In genomic region chr16:18484794-18485435, GRCm38 (mm10) we compare ENCODE assay signal across 13 mouse cellular contexts. TPM values are rescaled to one million over a fixed set of nuclear protein-coding genes. Genes with fewer than 3 reads are reported as not detected.
DNase-seq lines count a peak whose midpoint lies in the region; ATAC-seq lines count a peak whose summit lies in the region.
"Had no signal": no experiment of that assay in that cellular context is flagged by ENCODE, and none has a peak within 500 bp of the region (broad histone marks: within the 10 kb centered on the region; RNA-seq: fewer than 3 reads in every experiment).

No protein-coding gene starts in this region.

- WGBS in hindbrain, embryonic 10.5 days = 22% methylated on average over 5 of the region's 5 CpGs
- 13% methylated on average over 5 of the region's 5 CpGs for WGBS in hindbrain, embryonic 13.5 days
- 35% methylated on average over 5 of the region's 5 CpGs for WGBS in forebrain, embryonic 10.5 days
- 14% methylated on average over 5 of the region's 5 CpGs for WGBS in midbrain, embryonic 11.5 days

- peak overlapping the region; percentile 80 for H3K27ac ChIP-seq in hindbrain, embryonic 10.5 days
- H3K27ac ChIP-seq in hindbrain, embryonic 13.5 days = no peak overlapping the region
- peak overlapping the region; percentile 76 for H3K27ac ChIP-seq in forebrain, embryonic 10.5 days
- no peak overlapping the region for H3K27ac ChIP-seq in midbrain, embryonic 11.5 days (ENCODE audit: low read depth, low read length)
- H3K27ac ChIP-seq: heart, adult 2 months had no signal

- no peak overlapping the region for H3K4me2 ChIP-seq in hindbrain, embryonic 13.5 days
- no peak overlapping the region for H3K4me2 ChIP-seq in midbrain, embryonic 11.5 days

- ATAC-seq in hindbrain, embryonic 13.5 days (ENCODE audit: low FRiP score) = no peak
- ATAC-seq in midbrain, embryonic 11.5 days (ENCODE audit: low FRiP score) = peak; percentile 61

- peaks cover 35% of the 10 kb centered on the region for H3K27me3 ChIP-seq in hindbrain, embryonic 10.5 days (ENCODE audit: insufficient read depth, poor library complexity, severe bottlenecking)
- H3K27me3 ChIP-seq in hindbrain, embryonic 13.5 days = peaks cover 5% of the 10 kb centered on the region; the same call in 1 of the 2 replicates
- peaks cover 16% of the 10 kb centered on the region; the same call in 1 of the 2 replicates for H3K27me3 ChIP-seq in forebrain, embryonic 10.5 days (ENCODE audit: poor library complexity, severe bottlenecking)
- H3K27me3 ChIP-seq in midbrain, embryonic 11.5 days (ENCODE audit: control insufficient read depth, insufficient read depth, low read length) = no peaks in the 10 kb centered on the region; the same call in none of the 2 replicates
- H3K27me3 ChIP-seq: megakaryocyte, embryonic 14.5 days had no signal

- DNase-seq in hindbrain, embryonic 10.5 days (ENCODE audit: low spot score) = peak; percentile 38
- DNase-seq in Muller cell, postnatal 12 days (ENCODE audit: inconsistent ontology term) = peak; percentile 84
- no peak for DNase-seq in forebrain, embryonic 10.5 days (ENCODE audit: extremely low spot score, low spot score)
- DNase-seq in midbrain, embryonic 11.5 days (ENCODE audit: low spot score, missing footprints) = peak; percentile 72
- DNase-seq in gastrocnemius, adult 18-20 months (ENCODE audit: low spot score) = no peak
- no peak for DNase-seq in spleen, adult 12 weeks (ENCODE audit: low spot score)
- DNase-seq in heart, postnatal 4 days = no peak
- DNase-seq: cerebellum, adult 9-11 months; heart, adult 2 months; kidney, postnatal 10 days; thymus, adult 2 months had no signal

- no peak overlapping the region for H3K9ac ChIP-seq in hindbrain, embryonic 13.5 days
- 0 out of 2 replicates have a peak overlapping the region, but pooled peaks have one; percentile 24 for H3K9ac ChIP-seq in midbrain, embryonic 11.5 days (ENCODE audit: low read length)

- H3K36me3 ChIP-seq in hindbrain, embryonic 10.5 days = no peaks in the 10 kb centered on the region
- H3K36me3 ChIP-seq in hindbrain, embryonic 13.5 days = 0 out of 2 replicates have a peak, but pooled peaks cover 3% of the 10 kb centered on the region
- no peaks in the 10 kb centered on the region for H3K36me3 ChIP-seq in forebrain, embryonic 10.5 days (replicated peaks)
- H3K36me3 ChIP-seq in midbrain, embryonic 11.5 days (ENCODE audit: control insufficient read depth, insufficient read depth, low read length) = no peaks in the 10 kb centered on the region

- 0 out of 2 replicates have a peak, but pooled peaks cover 3% of the 10 kb centered on the region for H3K9me3 ChIP-seq in hindbrain, embryonic 10.5 days
- H3K9me3 ChIP-seq in hindbrain, embryonic 13.5 days = no peaks in the 10 kb centered on the region
- no peaks in the 10 kb centered on the region for H3K9me3 ChIP-seq in forebrain, embryonic 10.5 days
- no peaks in the 10 kb centered on the region for H3K9me3 ChIP-seq in midbrain, embryonic 11.5 days (ENCODE audit: control insufficient read depth, low read length)

- no peak overlapping the region for H3K4me3 ChIP-seq in hindbrain, embryonic 10.5 days
- H3K4me3 ChIP-seq in hindbrain, embryonic 13.5 days = no peak overlapping the region
- H3K4me3 ChIP-seq in forebrain, embryonic 10.5 days = no peak overlapping the region
- no peak overlapping the region for H3K4me3 ChIP-seq in midbrain, embryonic 11.5 days (ENCODE audit: low read depth, low read length)
- H3K4me3 ChIP-seq: heart, adult 2 months; megakaryocyte, embryonic 14.5 days had no signal

- peaks cover 33% of the 10 kb centered on the region for H3K4me1 ChIP-seq in hindbrain, embryonic 10.5 days (replicated peaks)
- peaks cover 17% of the 10 kb centered on the region for H3K4me1 ChIP-seq in hindbrain, embryonic 13.5 days (replicated peaks)
- peaks cover 23% of the 10 kb centered on the region for H3K4me1 ChIP-seq in forebrain, embryonic 10.5 days
- peaks cover 15% of the 10 kb centered on the region for H3K4me1 ChIP-seq in midbrain, embryonic 11.5 days (ENCODE audit: control insufficient read depth, insufficient read depth, low read length)

RNA-seq across cellular contexts. Expression of gene Gnb1l, which starts 13.6 kb away (rescaled TPM):
- 16.8 and 19.5 TPM in 2 replicates for polyA plus RNA-seq in hindbrain, embryonic 10.5 days (2016; fragmentation: Nextera tagmentation; extraction: Ambion mirVana)
- 13.7 and 15.8 TPM in 2 replicates for polyA plus RNA-seq in hindbrain, embryonic 13.5 days (2015; fragmentation: Nextera tagmentation; extraction: Ambion mirVana)
- 17.2 and 22.5 TPM in 2 replicates for polyA plus RNA-seq in forebrain, embryonic 10.5 days (2016; fragmentation: Nextera tagmentation; extraction: Ambion mirVana)
- polyA plus RNA-seq in midbrain, embryonic 11.5 days (2014; fragmentation: Nextera tagmentation; extraction: Ambion mirVana) = 10.3 and 12.9 TPM in 2 replicates
- total RNA-seq in gastrocnemius, adult 18-20 months (2021) = 1 to 10 TPM; 3.2 to 5.0 TPM
- 1 to 10 TPM; 6.3 to 7.9 TPM for total RNA-seq in heart, postnatal 4 days (2021)

RNA-seq across cellular contexts. Expression of gene Rtl10, which starts 13.8 kb away (rescaled TPM):
- polyA plus RNA-seq in hindbrain, embryonic 10.5 days (2016; fragmentation: Nextera tagmentation; extraction: Ambion mirVana) = 2.2 and 2.7 TPM in 2 replicates
- 4.8 and 4.9 TPM in 2 replicates for polyA plus RNA-seq in hindbrain, embryonic 13.5 days (2015; fragmentation: Nextera tagmentation; extraction: Ambion mirVana)
- polyA plus RNA-seq in forebrain, embryonic 10.5 days (2016; fragmentation: Nextera tagmentation; extraction: Ambion mirVana) = 2.3 and 3.1 TPM in 2 replicates
- polyA plus RNA-seq in midbrain, embryonic 11.5 days (2014; fragmentation: Nextera tagmentation; extraction: Ambion mirVana) = 2.0 and 2.1 TPM in 2 replicates
- total RNA-seq in gastrocnemius, adult 18-20 months (2021) = 1 to 10 TPM; 3.0 to 3.2 TPM
- total RNA-seq in heart, postnatal 4 days (2021) = 1 to 10 TPM; 5.5 to 5.6 TPM

RNA-seq across cellular contexts. Expression of gene Comt, which starts 58.3 kb away (rescaled TPM):
- 62.5 and 67.9 TPM in 2 replicates for polyA plus RNA-seq in hindbrain, embryonic 10.5 days (2016; fragmentation: Nextera tagmentation; extraction: Ambion mirVana)
- 85.9 and 88.5 TPM in 2 replicates for polyA plus RNA-seq in hindbrain, embryonic 13.5 days (2015; fragmentation: Nextera tagmentation; extraction: Ambion mirVana)
- polyA plus RNA-seq in forebrain, embryonic 10.5 days (2016; fragmentation: Nextera tagmentation; extraction: Ambion mirVana) = 58.1 and 60.1 TPM in 2 replicates
- 50.8 and 52.5 TPM in 2 replicates for polyA plus RNA-seq in midbrain, embryonic 11.5 days (2014; fragmentation: Nextera tagmentation; extraction: Ambion mirVana)
- total RNA-seq in gastrocnemius, adult 18-20 months (2021) = 10 to 100 TPM; 37.3 to 41.0 TPM
- 100 to 1,000 TPM; 116 to 122 TPM for total RNA-seq in heart, postnatal 4 days (2021)

RNA-seq across cellular contexts. Expression of gene Txnrd2, which starts 58.7 kb away (rescaled TPM):
- 30.5 and 34.7 TPM in 2 replicates for polyA plus RNA-seq in hindbrain, embryonic 10.5 days (2016; fragmentation: Nextera tagmentation; extraction: Ambion mirVana)
- 26.1 and 27.0 TPM in 2 replicates for polyA plus RNA-seq in hindbrain, embryonic 13.5 days (2015; fragmentation: Nextera tagmentation; extraction: Ambion mirVana)
- polyA plus RNA-seq in forebrain, embryonic 10.5 days (2016; fragmentation: Nextera tagmentation; extraction: Ambion mirVana) = 31.6 and 35.1 TPM in 2 replicates
- 21.0 and 22.7 TPM in 2 replicates for polyA plus RNA-seq in midbrain, embryonic 11.5 days (2014; fragmentation: Nextera tagmentation; extraction: Ambion mirVana)
- 10 to 100 TPM; 19.8 to 20.8 TPM for total RNA-seq in gastrocnemius, adult 18-20 months (2021)
- 10 to 100 TPM; 26.7 to 29.0 TPM for total RNA-seq in heart, postnatal 4 days (2021)

Comparison
In these comparisons a context has a peak if more than half of its experiments do, and no peak if none do; other contexts are left out.
1. H3K27ac ChIP-seq: peak in hindbrain, embryonic 10.5 days (single experiment) and forebrain, embryonic 10.5 days (single experiment); none in hindbrain, embryonic 13.5 days (single experiment) and midbrain, embryonic 11.5 days (single experiment).
2. DNase-seq: peak in hindbrain, embryonic 10.5 days (single experiment), Muller cell, postnatal 12 days (single experiment) and midbrain, embryonic 11.5 days (single experiment); none in forebrain, embryonic 10.5 days (single experiment), gastrocnemius, adult 18-20 months (single experiment), spleen, adult 12 weeks (single experiment) and heart, postnatal 4 days (single experiment).